Mouse (Mus musculus) neural tube, embryonic 13.5 days (tissue): ENCODE results near the gene Brpf1. TPM values are rescaled to one million over a fixed set of nuclear protein-coding genes. Genes with fewer than 3 reads are reported as not detected.

Experiments
- ATAC-seq: fragments of 200-750 bp; cut with Nextera tagmentation; 2 replicates; pipeline ENCODE4 v1.8.0; 2017; ENCODE audit warnings: low read depth, mild to moderate bottlenecking, moderate TSS enrichment, moderate library complexity
- H3K27ac ChIP-seq: fragments of 300-500 bp; sonication (generic); replicated peaks from 2 replicates; pipeline ENCODE4 v1.5.1; 2015; ENCODE audit warnings: moderate library complexity, mild to moderate bottlenecking, inconsistent platforms
- H3K27me3 ChIP-seq: fragments of 300-500 bp; sonication (generic); 2 replicates; pipeline ENCODE4 v1.6.1; 2015; ENCODE audit warnings: mild to moderate bottlenecking, inconsistent platforms
- H3K36me3 ChIP-seq: fragments of 300-500 bp; sonication (generic); 2 replicates; pipeline ENCODE4 v1.6.1; 2015; ENCODE audit warnings: mild to moderate bottlenecking, inconsistent platforms
- H3K4me1 ChIP-seq: fragments of 300-500 bp; sonication (generic); replicated peaks from 2 replicates; pipeline ENCODE4 v1.6.1; 2015; ENCODE audit warnings: inconsistent platforms
- H3K4me2 ChIP-seq: fragments of 300-500 bp; sonication (generic); 2 replicates; pipeline ENCODE4 v1.6.1; 2015; ENCODE audit warnings: inconsistent platforms, mild to moderate bottlenecking, moderate library complexity
- H3K4me3 ChIP-seq: fragments of 300-500 bp; sonication (generic); 2 replicates; pipeline ENCODE4 v1.5.1; 2015; ENCODE audit warnings: mild to moderate bottlenecking, inconsistent platforms
- H3K9ac ChIP-seq: fragments of 300-500 bp; sonication (generic); 2 replicates; pipeline ENCODE4 v1.6.1; 2015; ENCODE audit warnings: moderate library complexity, mild to moderate bottlenecking, inconsistent platforms
- H3K9me3 ChIP-seq: fragments of 300-500 bp; sonication (generic); 2 replicates; pipeline ENCODE4 v1.6.1; 2016; ENCODE audit warnings: inconsistent platforms
- WGBS: fragments of 180-500 bp; shearing (Covaris S2); methylation state at CpG from one replicate; pipeline ENCODE4 v1.1.7; 2015; 5-methylcytosine and 5-hydroxymethylcytosine counted together
- polyA plus RNA-seq: library from polyadenylated mRNA; unstranded; fragments of >200 nt; fragmentation: Nextera tagmentation; extraction: Ambion mirVana; gene quantifications from 2 replicates; pipeline ENCODE4 v1.2.1, GENCODE M21; 2015

Gene Brpf1
- polyA plus RNA-seq, 1 experiment from 2014 or later, result 16.8 TPM

DNA sequence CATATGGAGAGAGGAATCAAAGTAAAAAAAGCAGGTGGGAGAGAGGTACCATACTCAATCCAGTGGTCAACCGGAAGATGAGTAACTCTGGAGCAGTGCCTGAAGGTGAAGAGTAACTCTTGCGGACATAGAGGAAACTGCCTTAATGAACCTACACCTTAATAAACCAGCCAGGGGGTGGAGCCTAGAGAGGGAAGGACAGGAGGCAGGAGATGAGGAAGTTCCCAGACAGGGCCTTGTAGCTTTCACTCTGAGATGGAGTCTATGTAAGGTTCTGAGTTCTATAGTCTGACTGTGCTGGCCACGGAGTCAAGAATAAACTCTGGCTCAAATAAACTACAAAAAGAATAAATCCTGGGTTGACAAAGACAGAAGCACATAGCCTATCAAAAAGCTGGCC lies 22.0 kb upstream of the Brpf1 start:
- Histone ChIP-seq H3K36me3 (peaks cover 9% of the 10 kb centered on the region; the same call in 1 of the 2 replicates), H3K4me3 (no peak overlapping the region), H3K27me3 (peaks cover 51% of the 10 kb centered on the region), H3K9me3 (no peaks in the 10 kb centered on the region), H3K27ac (no peak overlapping the region), H3K4me1 (peaks cover 18% of the 10 kb centered on the region), H3K4me2 (no peak overlapping the region), H3K9ac (no peak overlapping the region)
- WGBS, result 79% methylated on average over 3 of the region's 3 CpGs
- ATAC-seq, result no peak

- Histone ChIP-seq H3K36me3 (no peaks in the 10 kb centered on the region), H3K4me3 (no peak overlapping the region), H3K4me2 (no peak overlapping the region), H3K27ac (no peak overlapping the region), H3K9me3 (no peaks in the 10 kb centered on the region), H3K27me3 (peaks cover 43% of the 10 kb centered on the region), H3K9ac (no peak overlapping the region), H3K4me1 (peaks cover 18% of the 10 kb centered on the region)
- ATAC-seq, result no peak
- WGBS, result 67% methylated on average over 1 of the region's 1 CpGs
Observed at GRCm38 (mm10) chr6:113286316-113286715, 20.6 kb upstream of the Brpf1 start.

GRCm38 (mm10) chr6:113287236-113287635 lies 19.7 kb upstream of the Brpf1 start:
- H3K36me3 ChIP-seq, result no peaks in the 10 kb centered on the region
- H3K4me2 ChIP-seq, result no peak overlapping the region
- 78% methylated on average over 4 of the region's 4 CpGs for WGBS
- H3K27ac ChIP-seq, result no peak overlapping the region
- peaks cover 34% of the 10 kb centered on the region for H3K27me3 ChIP-seq
- H3K4me3 ChIP-seq, result no peak overlapping the region
- peaks cover 10% of the 10 kb centered on the region for H3K4me1 ChIP-seq
- no peak overlapping the region for H3K9ac ChIP-seq
- ATAC-seq, result no peak
- no peaks in the 10 kb centered on the region for H3K9me3 ChIP-seq

- H3K4me2 ChIP-seq, result no peak overlapping the region
Observed at GRCm38 (mm10) chr6:113289346-113289745, 17.6 kb upstream of the Brpf1 start.

GRCm38 (mm10) chr6:113290346-113290745 lies 16.6 kb upstream of the Brpf1 start:
- no peak for ATAC-seq
- Histone ChIP-seq H3K27ac (no peak overlapping the region), H3K4me2 (no peak overlapping the region), H3K4me3 (no peak overlapping the region), H3K36me3 (no peaks in the 10 kb centered on the region), H3K27me3 (peaks cover 3% of the 10 kb centered on the region; the same call in 1 of the 2 replicates), H3K9ac (no peak overlapping the region), H3K9me3 (no peaks in the 10 kb centered on the region), H3K4me1 (no peaks in the 10 kb centered on the region)
- 71% methylated on average over 6 of the region's 6 CpGs for WGBS

More at GRCm38 (mm10) chr6:113289346-113289745, 17.6 kb upstream of the Brpf1 start:
- H3K4me1 ChIP-seq, result no peaks in the 10 kb centered on the region
- no peak overlapping the region for H3K9ac ChIP-seq
- no peak overlapping the region for H3K4me3 ChIP-seq
- no peak for ATAC-seq
- H3K36me3 ChIP-seq, result no peaks in the 10 kb centered on the region
- no peaks in the 10 kb centered on the region for H3K9me3 ChIP-seq
- no peak overlapping the region for H3K27ac ChIP-seq
- 90% methylated on average over 15 of the region's 15 CpGs for whole genome bisulfite sequencing
- H3K27me3 ChIP-seq, result peaks cover 13% of the 10 kb centered on the region

GRCm38 (mm10) chr6:113292938-113293337 lies 14.0 kb upstream of the Brpf1 start:
- Histone ChIP-seq H3K27ac (no peak overlapping the region), H3K9me3 (no peaks in the 10 kb centered on the region), H3K4me1 (no peaks in the 10 kb centered on the region), H3K4me3 (no peak overlapping the region), H3K27me3 (no peaks in the 10 kb centered on the region), H3K9ac (no peak overlapping the region), H3K4me2 (no peak overlapping the region), H3K36me3 (no peaks in the 10 kb centered on the region)
- WGBS, result 72% methylated on average over 5 of the region's 5 CpGs
- ATAC-seq, result no peak

DNA sequence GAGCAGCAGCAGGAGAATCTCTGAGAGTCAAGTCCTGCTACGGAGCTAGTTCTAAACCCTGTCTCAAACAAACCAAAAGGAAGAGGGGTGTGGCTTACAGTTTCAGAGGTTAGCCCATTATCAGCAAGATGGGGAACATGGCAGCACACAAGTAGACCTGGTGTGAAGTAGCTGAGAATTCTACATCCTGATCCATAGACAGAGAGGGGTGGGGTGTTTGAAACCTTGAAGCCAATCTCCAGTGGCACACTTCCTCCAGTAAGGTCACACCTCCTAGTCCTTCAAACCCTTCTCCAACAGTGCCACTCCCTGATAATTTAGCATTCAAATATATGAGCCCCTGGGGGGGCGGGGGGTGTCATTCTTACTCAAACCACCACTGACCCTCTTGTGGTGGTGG lies 10.9 kb upstream of the Brpf1 start:
- ATAC-seq, result no peak
- Histone ChIP-seq H3K4me3 (no peak overlapping the region), H3K27me3 (no peaks in the 10 kb centered on the region), H3K27ac (no peak overlapping the region), H3K4me1 (no peaks in the 10 kb centered on the region), H3K9ac (no peak overlapping the region), H3K4me2 (no peak overlapping the region), H3K36me3 (no peaks in the 10 kb centered on the region), H3K9me3 (no peaks in the 10 kb centered on the region)
- 77% methylated on average over 2 of the region's 2 CpGs for WGBS

DNA sequence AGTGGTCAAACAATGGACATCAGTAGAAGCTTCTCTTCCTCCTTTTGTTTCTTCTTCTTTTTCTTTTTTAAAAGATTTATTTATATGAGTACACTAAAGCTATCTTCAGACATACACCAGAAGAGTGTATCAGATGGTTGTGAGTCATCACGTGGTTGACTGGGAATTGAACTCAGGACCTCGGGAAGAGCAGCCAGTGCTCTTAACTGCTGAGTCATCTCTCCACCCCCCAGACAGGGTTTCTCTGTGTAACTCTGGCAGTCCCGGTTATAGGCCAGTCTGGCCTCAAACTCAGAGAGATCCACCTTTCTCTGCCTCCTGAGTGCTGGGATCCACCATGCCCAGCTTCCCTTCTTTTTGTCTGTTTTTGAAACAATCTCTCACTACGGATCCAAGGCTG lies 10.3 kb upstream of the Brpf1 start:
- Histone ChIP-seq H3K4me3 (no peak overlapping the region), H3K4me1 (no peaks in the 10 kb centered on the region), H3K9ac (no peak overlapping the region), H3K27ac (no peak overlapping the region), H3K27me3 (no peaks in the 10 kb centered on the region), H3K9me3 (no peaks in the 10 kb centered on the region), H3K4me2 (no peak overlapping the region), H3K36me3 (no peaks in the 10 kb centered on the region)
- no peak for ATAC-seq
- 71% methylated on average over 4 of the region's 4 CpGs for WGBS

GRCm38 (mm10) chr6:113301350-113301749 lies 5.6 kb upstream of the Brpf1 start:
- Histone ChIP-seq H3K9ac (no peak overlapping the region), H3K4me3 (no peak overlapping the region), H3K4me2 (no peak overlapping the region), H3K4me1 (peaks cover 7% of the 10 kb centered on the region), H3K27me3 (no peaks in the 10 kb centered on the region), H3K36me3 (no peaks in the 10 kb centered on the region), H3K27ac (no peak overlapping the region), H3K9me3 (no peaks in the 10 kb centered on the region)
- WGBS, result 84% methylated on average over 5 of the region's 5 CpGs
- no peak for ATAC-seq

- no peak for ATAC-seq
- Histone ChIP-seq H3K27ac (no peak overlapping the region), H3K27me3 (no peaks in the 10 kb centered on the region), H3K9ac (no peak overlapping the region), H3K9me3 (no peaks in the 10 kb centered on the region), H3K4me3 (no peak overlapping the region), H3K36me3 (no peaks in the 10 kb centered on the region), H3K4me1 (peaks cover 7% of the 10 kb centered on the region), H3K4me2 (no peak overlapping the region)
- WGBS, result 32% methylated on average over 3 of the region's 3 CpGs
Observed at GRCm38 (mm10) chr6:113302258-113302657, 4.7 kb upstream of the Brpf1 start.

DNA sequence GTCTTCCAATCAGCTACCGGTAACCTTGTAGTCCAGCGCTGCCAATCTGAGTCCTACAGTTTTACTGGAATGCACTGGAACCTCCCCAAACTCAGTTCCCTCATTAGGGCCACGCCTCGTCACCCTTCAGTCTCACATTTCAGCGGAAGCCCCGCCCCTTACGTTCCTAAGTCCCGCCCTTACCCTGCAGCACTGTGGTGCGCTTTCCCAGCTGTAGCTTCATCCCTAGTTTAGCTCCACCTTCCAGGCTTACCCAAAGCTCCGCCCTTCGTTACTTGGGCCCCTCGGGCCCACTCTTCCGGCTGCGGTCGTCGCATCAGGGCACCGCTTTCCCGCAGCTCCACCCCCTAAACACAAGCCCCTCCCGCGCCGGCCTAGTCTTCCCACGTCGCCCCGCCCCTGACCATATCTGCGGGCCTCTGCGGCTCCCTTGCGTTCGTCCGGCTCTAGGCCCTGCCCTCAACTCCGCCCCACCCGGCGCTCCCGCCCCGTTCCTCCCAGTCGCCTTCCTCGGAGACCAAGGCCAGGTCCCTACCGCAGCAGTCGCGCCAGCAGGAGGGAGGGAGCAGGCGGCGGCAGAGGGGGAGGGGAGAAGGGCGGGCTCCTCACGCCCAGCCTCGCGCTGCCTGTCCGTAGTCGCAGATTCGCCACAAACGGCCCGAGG lies 483 bp upstream of the Brpf1 start:
- Histone ChIP-seq H3K4me2 (peak overlapping the region; percentile 100), H3K27ac (peak overlapping the region; percentile 99), H3K9me3 (no peaks in the 10 kb centered on the region), H3K4me1 (peaks cover 34% of the 10 kb centered on the region), H3K9ac (peak overlapping the region; percentile 92), H3K4me3 (peak overlapping the region; percentile 98), H3K36me3 (peaks cover 15% of the 10 kb centered on the region), H3K27me3 (no peaks in the 10 kb centered on the region)
- under 1% methylated on average over 50 of the region's 50 CpGs for WGBS
- peak; percentile 98 for ATAC-seq

DNA sequence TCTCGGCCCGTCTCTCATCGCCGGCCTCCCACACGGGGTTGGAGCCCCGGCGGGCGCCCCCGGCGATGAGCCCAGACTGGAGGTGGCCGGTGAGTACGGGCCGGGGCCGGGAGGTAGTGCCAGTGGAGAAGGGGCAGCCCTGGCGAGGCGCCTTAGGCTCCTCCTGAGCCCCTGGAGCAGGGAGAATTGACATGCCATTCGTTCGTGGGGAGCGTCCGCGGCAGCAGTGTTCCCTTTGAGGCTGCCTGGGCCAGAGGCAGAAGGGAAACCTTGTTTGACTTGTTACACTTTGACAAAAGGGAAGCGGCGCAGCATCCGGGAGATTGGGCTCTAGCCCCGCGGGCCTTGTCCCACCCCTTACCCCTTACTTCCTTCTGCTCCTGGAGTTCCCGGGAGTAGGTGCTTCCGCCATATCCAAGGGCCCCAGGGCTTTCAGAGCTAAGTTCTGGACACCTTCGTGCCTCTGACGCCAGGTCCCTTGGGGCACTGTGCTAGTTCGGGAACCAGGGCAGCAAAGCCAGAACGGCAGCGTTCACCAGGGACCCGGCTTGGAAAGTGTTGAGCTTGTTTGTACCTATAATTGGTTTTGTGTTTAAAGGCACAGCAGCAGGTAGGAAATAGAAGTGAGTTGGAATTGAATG lies 664 bp downstream of the Brpf1 start:
- Histone ChIP-seq H3K9me3 (no peaks in the 10 kb centered on the region), H3K9ac (peak overlapping the region; percentile 92), H3K27ac (peak overlapping the region; percentile 99), H3K4me1 (peaks cover 34% of the 10 kb centered on the region), H3K36me3 (peaks cover 21% of the 10 kb centered on the region), H3K27me3 (no peaks in the 10 kb centered on the region), H3K4me3 (peak overlapping the region; percentile 98), H3K4me2 (peak overlapping the region; percentile 100)
- peak; percentile 5; the same call in 1 of the 2 replicates for ATAC-seq
- WGBS, result under 1% methylated on average over 34 of the region's 34 CpGs
